Mouse (Mus musculus): ENCODE data around the gene P3h2.

Gene P3h2

GRCm38 (mm10) chr16:25970193-25970592 lies 135.4 kb downstream of the P3h2 start:
- no peak for TF ChIP-seq GATA4 (IDR thresholded peaks at IDR 0.05; ENCODE audit: insufficient replicate concordance, low read length)

GRCm38 (mm10) chr16:25967297-25967696 lies 138.3 kb downstream of the P3h2 start:
- TF ChIP-seq GATA4 (IDR thresholded peaks at IDR 0.05; ENCODE audit: insufficient replicate concordance, low read length), result no peak

GRCm38 (mm10) chr16:25963856-25964255 lies 141.7 kb downstream of the P3h2 start:
- no peak for TF ChIP-seq GATA4 (IDR thresholded peaks at IDR 0.05; ENCODE audit: insufficient replicate concordance, low read length)

GRCm38 (mm10) chr16:25960345-25960744 lies 145.2 kb downstream of the P3h2 start:
- no peak for TF ChIP-seq GATA4 (IDR thresholded peaks at IDR 0.05; ENCODE audit: insufficient replicate concordance, low read length)

GRCm38 (mm10) chr16:25959929-25960328 lies 145.7 kb downstream of the P3h2 start:
- no peak for TF ChIP-seq GATA4 (IDR thresholded peaks at IDR 0.05; ENCODE audit: insufficient replicate concordance, low read length)

- TF ChIP-seq GATA4 (IDR thresholded peaks at IDR 0.05; ENCODE audit: insufficient replicate concordance, low read length), result no peak
Measured at GRCm38 (mm10) chr16:25958650-25959238, 146.8 kb downstream of the P3h2 start.

- no peak for TF ChIP-seq GATA4 (IDR thresholded peaks at IDR 0.05; ENCODE audit: insufficient replicate concordance, low read length)
Measured at GRCm38 (mm10) chr16:25958213-25958612, 147.4 kb downstream of the P3h2 start.

- TF ChIP-seq GATA4 (IDR thresholded peaks at IDR 0.05; ENCODE audit: insufficient replicate concordance, low read length), result no peak
Measured at GRCm38 (mm10) chr16:25956831-25957230, 148.8 kb downstream of the P3h2 start.

GRCm38 (mm10) chr16:25954614-25955013 lies 151.0 kb downstream of the P3h2 start:
- no peak for TF ChIP-seq GATA4 (IDR thresholded peaks at IDR 0.05; ENCODE audit: insufficient replicate concordance, low read length)

GRCm38 (mm10) chr16:25953359-25953758 lies 152.2 kb downstream of the P3h2 start:
- TF ChIP-seq GATA4 (IDR thresholded peaks at IDR 0.05; ENCODE audit: insufficient replicate concordance, low read length), result no peak

- no peak for TF ChIP-seq GATA4 (IDR thresholded peaks at IDR 0.05; ENCODE audit: insufficient replicate concordance, low read length)
Measured at GRCm38 (mm10) chr16:25952005-25952404, 153.6 kb downstream of the P3h2 start.

GRCm38 (mm10) chr16:25948067-25948466 lies 157.5 kb downstream of the P3h2 start:
- no peak for TF ChIP-seq GATA4 (IDR thresholded peaks at IDR 0.05; ENCODE audit: insufficient replicate concordance, low read length)

- peak; percentile 36; the same call in 1 of the 2 replicates for TF ChIP-seq GATA4 (IDR thresholded peaks at IDR 0.05; ENCODE audit: insufficient replicate concordance, low read length)
Measured at GRCm38 (mm10) chr16:25945151-25945955, 160.2 kb downstream of the P3h2 start.

- TF ChIP-seq GATA4 (IDR thresholded peaks at IDR 0.05; ENCODE audit: insufficient replicate concordance, low read length), result no peak
Measured at GRCm38 (mm10) chr16:25942261-25942660, 163.3 kb downstream of the P3h2 start.

- TF ChIP-seq GATA4 (IDR thresholded peaks at IDR 0.05; ENCODE audit: insufficient replicate concordance, low read length), result no peak
Measured at GRCm38 (mm10) chr16:25934181-25934580, 171.4 kb downstream of the P3h2 start.

- TF ChIP-seq GATA4 (IDR thresholded peaks at IDR 0.05; ENCODE audit: insufficient replicate concordance, low read length), result no peak
Measured at GRCm38 (mm10) chr16:25912185-25912584, 193.4 kb downstream of the P3h2 start.
